ENCODE assay signal across 8 mouse cellular contexts in genomic region chr13:67128038-67128721, GRCm38 (mm10). TPM values are rescaled to one million over a fixed set of nuclear protein-coding genes. Genes with fewer than 3 reads are reported as not detected.
DNase-seq lines count a peak whose midpoint lies in the region; ATAC-seq lines count a peak whose summit lies in the region.

No protein-coding gene starts in this region.

- peak overlapping the region; percentile 73 for H3K9ac ChIP-seq in hindbrain, embryonic 16.5 days (ENCODE audit: low read depth, low read length)

- peaks cover 6% of the 10 kb centered on the region for H3K4me1 ChIP-seq in hindbrain, embryonic 16.5 days (ENCODE audit: control insufficient read depth, insufficient read depth, low read depth, low read length)

- peak overlapping the region; percentile 20 for H3K27ac ChIP-seq in hindbrain, embryonic 16.5 days (ENCODE audit: low read depth, low read length)
- 0 out of 2 replicates have a peak overlapping the region, but pooled peaks have one; percentile 19 for H3K27ac ChIP-seq in macrophage

- peak; percentile 82 for DNase-seq in T-cell, adult 2 months (ENCODE audit: low spot score)
- DNase-seq in cerebellum, postnatal 36 days, result peak; percentile 85 to 89
- peak; percentile 85 to 95 for DNase-seq in frontal cortex, postnatal 36 days (ENCODE audit: low spot score in 2 of 2)
- peak; percentile 89 to 91 for DNase-seq in left cerebral cortex, adult 18-20 months (ENCODE audit: low spot score in 2 of 2)
- peak; percentile 92 for DNase-seq in right cerebral cortex, adult 18-20 months
- DNase-seq in urinary bladder, postnatal 25 days (ENCODE audit: low spot score), result peak; percentile 62

- H3K27me3 ChIP-seq in hindbrain, embryonic 16.5 days (replicated peaks; ENCODE audit: control insufficient read depth, insufficient read depth, low read length), result no peaks in the 10 kb centered on the region

- WGBS in hindbrain, embryonic 16.5 days, result 2% methylated on average over 18 of the region's 18 CpGs
- WGBS in macrophage (ENCODE audit: missing documents), result 5% methylated on average over 15 of the region's 18 CpGs

- H3K79me2 ChIP-seq in macrophage (ENCODE audit: inconsistent target), result no peaks in the 10 kb centered on the region

- peak; percentile 99 for ATAC-seq in hindbrain, embryonic 16.5 days

- no peaks in the 10 kb centered on the region for H3K9me3 ChIP-seq in hindbrain, embryonic 16.5 days (ENCODE audit: control insufficient read depth, low read length)

- no peaks in the 10 kb centered on the region for H3K36me3 ChIP-seq in hindbrain, embryonic 16.5 days (ENCODE audit: control insufficient read depth, insufficient read depth, low read length)
- no peaks in the 10 kb centered on the region for H3K36me3 ChIP-seq in macrophage (ENCODE audit: inconsistent target)

- peak overlapping the region; percentile 65 for H3K4me2 ChIP-seq in hindbrain, embryonic 16.5 days (ENCODE audit: low read length)

- H3K4me3 ChIP-seq in hindbrain, embryonic 16.5 days (ENCODE audit: low read length), result peak overlapping the region; percentile 55
- H3K4me3 ChIP-seq in macrophage (ENCODE audit: inconsistent target), result peak overlapping the region; percentile 85

RNA-seq across cellular contexts. Expression of gene Zfp759, which starts 6.7 kb away (rescaled TPM):
- 4.6 and 5.0 TPM in 2 replicates for polyA plus RNA-seq in hindbrain, embryonic 16.5 days (2015; fragmentation: Nextera tagmentation; extraction: Ambion mirVana)
- 10 to 100 TPM in 1 of 2 experiments, 1 to 10 TPM in 1; 9.5 to 10.1 TPM for total RNA-seq in left cerebral cortex, adult 18-20 months (2021)
- 1 to 10 TPM in 20 of 26 experiments, under 1 TPM in 5, not detected in 1; 0.36 to 9.4 (median 2.8) TPM for total RNA-seq in macrophage (2018; cell fraction: chromatin; rRNA removed)
- 1 to 10 TPM in 19 of 26 experiments, under 1 TPM in 7; 0.28 to 3.7 (median 2.6) TPM for total RNA-seq in macrophage (2018; cell fraction: cytosol; rRNA removed)
- total RNA-seq in macrophage (2018; cell fraction: nucleus; rRNA removed), result 1 to 10 TPM in 16 of 26 experiments, under 1 TPM in 9, not detected in 1; 0.19 to 9.6 (median 1.5) TPM
- 1.9 to 4.9 TPM (median 2.7 TPM) in 3 replicates for polyA plus RNA-seq in macrophage (2018)

RNA-seq across cellular contexts. Expression of gene Rslcan18, which starts 12.1 kb away (rescaled TPM):
- 0.12 and 0.19 TPM in 2 replicates for polyA plus RNA-seq in hindbrain, embryonic 16.5 days (2015; fragmentation: Nextera tagmentation; extraction: Ambion mirVana)
- total RNA-seq in left cerebral cortex, adult 18-20 months (2021), result under 1 TPM; 0.21 to 0.30 TPM
- 10 to 100 TPM in 1 of 26 experiments, 1 to 10 TPM in 19, under 1 TPM in 6; 0.16 to 10.6 (median 2.5) TPM for total RNA-seq in macrophage (2018; cell fraction: chromatin; rRNA removed)
- 1 to 10 TPM in 12 of 26 experiments, under 1 TPM in 14; 0.14 to 1.7 (median 0.86) TPM for total RNA-seq in macrophage (2018; cell fraction: cytosol; rRNA removed)
- total RNA-seq in macrophage (2018; cell fraction: nucleus; rRNA removed), result 1 to 10 TPM in 13 of 26 experiments, under 1 TPM in 10, not detected in 3; 0.23 to 9.9 (median 1.5) TPM
- 0.95 to 1.3 TPM (median 1.1 TPM) in 3 replicates for polyA plus RNA-seq in macrophage (2018)

RNA-seq across cellular contexts. Expression of gene Gm28557, which starts 19.8 kb away (rescaled TPM):
- polyA plus RNA-seq in hindbrain, embryonic 16.5 days (2015; fragmentation: Nextera tagmentation; extraction: Ambion mirVana), result 1.1 and 2.0 TPM in 2 replicates
- 1 to 10 TPM; 3.1 to 3.2 TPM for total RNA-seq in left cerebral cortex, adult 18-20 months (2021)
- total RNA-seq in macrophage (2018; cell fraction: chromatin; rRNA removed), result 10 to 100 TPM in 4 of 26 experiments, 1 to 10 TPM in 15, under 1 TPM in 5, not detected in 2; 0.25 to 12.0 (median 4.2) TPM
- 1 to 10 TPM in 24 of 26 experiments, under 1 TPM in 2; 0.66 to 4.5 (median 3.1) TPM for total RNA-seq in macrophage (2018; cell fraction: cytosol; rRNA removed)
- total RNA-seq in macrophage (2018; cell fraction: nucleus; rRNA removed), result 10 to 100 TPM in 3 of 26 experiments, 1 to 10 TPM in 20, under 1 TPM in 2, not detected in 1; 0.58 to 15.6 (median 3.9) TPM
- polyA plus RNA-seq in macrophage (2018), result 1.6 to 4.1 TPM (median 1.7 TPM) in 3 replicates

RNA-seq across cellular contexts. Expression of gene Zfp708, which starts 30.4 kb away (rescaled TPM):
- 7.0 and 7.1 TPM in 2 replicates for polyA plus RNA-seq in hindbrain, embryonic 16.5 days (2015; fragmentation: Nextera tagmentation; extraction: Ambion mirVana)
- 1 to 10 TPM; 2.3 to 2.4 TPM for total RNA-seq in left cerebral cortex, adult 18-20 months (2021)
- 1 to 10 TPM in 2 of 26 experiments, under 1 TPM in 6, not detected in 18; 0.34 to 2.2 (median 0.69) TPM for total RNA-seq in macrophage (2018; cell fraction: chromatin; rRNA removed)
- 1 to 10 TPM in 2 of 26 experiments, under 1 TPM in 15, not detected in 9; 0.09 to 1.1 (median 0.61) TPM for total RNA-seq in macrophage (2018; cell fraction: cytosol; rRNA removed)
- 1 to 10 TPM in 7 of 26 experiments, under 1 TPM in 6, not detected in 13; 0.28 to 2.1 (median 1.2) TPM for total RNA-seq in macrophage (2018; cell fraction: nucleus; rRNA removed)
- polyA plus RNA-seq in macrophage (2018), result 1.1 to 2.6 TPM (median 1.2 TPM) in 3 replicates

RNA-seq across cellular contexts. Expression of gene Rsl1, which starts 44.8 kb away (rescaled TPM):
- polyA plus RNA-seq in hindbrain, embryonic 16.5 days (2015; fragmentation: Nextera tagmentation; extraction: Ambion mirVana), result 6.3 and 6.4 TPM in 2 replicates
- total RNA-seq in left cerebral cortex, adult 18-20 months (2021), result 1 to 10 TPM; 4.3 to 5.5 TPM
- total RNA-seq in macrophage (2018; cell fraction: chromatin; rRNA removed), result 10 to 100 TPM in 2 of 26 experiments, 1 to 10 TPM in 24; 2.8 to 17.2 (median 7.1) TPM
- total RNA-seq in macrophage (2018; cell fraction: cytosol; rRNA removed), result 10 to 100 TPM in 11 of 26 experiments, 1 to 10 TPM in 15; 5.6 to 13.8 (median 9.7) TPM
- total RNA-seq in macrophage (2018; cell fraction: nucleus; rRNA removed), result 10 to 100 TPM in 9 of 26 experiments, 1 to 10 TPM in 17; 3.0 to 18.9 (median 8.9) TPM
- polyA plus RNA-seq in macrophage (2018), result 6.0 to 10.7 TPM (median 8.7 TPM) in 3 replicates

Comparison
In these comparisons a context has a peak if more than half of its experiments do, and no peak if none do; other contexts are left out.
1. Peak in every context shown above with its lines: DNase-seq, ATAC-seq, H3K4me3 ChIP-seq and H3K27ac ChIP-seq.